Mouse (Mus musculus) gastrocnemius, postnatal 14 days (tissue): Measurements from ENCODE around the gene Naaa. TPM values are rescaled to one million over a fixed set of nuclear protein-coding genes. Genes with fewer than 3 reads are reported as not detected.

Experiments
- DNase-seq: peaks from one replicate; pipeline ENCODE4 v3.0.0; 2021; ENCODE audit warnings: mixed read lengths
- intact Hi-C: fragments of 180-260 bp; cut with DNase I; formaldehyde crosslinking; loops from one replicate; pipeline ENCODE4 v1.15.1; 2025; ENCODE audit warnings: low total_unique reads
- long read RNA-seq, 2 experiments: library from polyadenylated mRNA; stranded (forward); transcript quantifications; one replicate each; pipeline ENCODE4 v2.0.0; 2021
- total RNA-seq, 2 experiments: library from RNA; stranded (reverse); gene quantifications; 2 replicates each; pipeline ENCODE4 v1.2.3; 2021

Gene Naaa
- 1 to 10 TPM; 5.7 to 8.3 TPM for total RNA-seq
- long read RNA-seq, experiment 1, partial matches to known transcripts: 0 of 1 reads
- long read RNA-seq, experiment 1, other reads (novel, unspliced or antisense): 0 of 1 reads
- long read RNA-seq, experiment 2, partial matches to known transcripts: 0 of 3 reads
- long read RNA-seq, experiment 2, other reads (novel, unspliced or antisense): 0 of 3 reads

DNA sequence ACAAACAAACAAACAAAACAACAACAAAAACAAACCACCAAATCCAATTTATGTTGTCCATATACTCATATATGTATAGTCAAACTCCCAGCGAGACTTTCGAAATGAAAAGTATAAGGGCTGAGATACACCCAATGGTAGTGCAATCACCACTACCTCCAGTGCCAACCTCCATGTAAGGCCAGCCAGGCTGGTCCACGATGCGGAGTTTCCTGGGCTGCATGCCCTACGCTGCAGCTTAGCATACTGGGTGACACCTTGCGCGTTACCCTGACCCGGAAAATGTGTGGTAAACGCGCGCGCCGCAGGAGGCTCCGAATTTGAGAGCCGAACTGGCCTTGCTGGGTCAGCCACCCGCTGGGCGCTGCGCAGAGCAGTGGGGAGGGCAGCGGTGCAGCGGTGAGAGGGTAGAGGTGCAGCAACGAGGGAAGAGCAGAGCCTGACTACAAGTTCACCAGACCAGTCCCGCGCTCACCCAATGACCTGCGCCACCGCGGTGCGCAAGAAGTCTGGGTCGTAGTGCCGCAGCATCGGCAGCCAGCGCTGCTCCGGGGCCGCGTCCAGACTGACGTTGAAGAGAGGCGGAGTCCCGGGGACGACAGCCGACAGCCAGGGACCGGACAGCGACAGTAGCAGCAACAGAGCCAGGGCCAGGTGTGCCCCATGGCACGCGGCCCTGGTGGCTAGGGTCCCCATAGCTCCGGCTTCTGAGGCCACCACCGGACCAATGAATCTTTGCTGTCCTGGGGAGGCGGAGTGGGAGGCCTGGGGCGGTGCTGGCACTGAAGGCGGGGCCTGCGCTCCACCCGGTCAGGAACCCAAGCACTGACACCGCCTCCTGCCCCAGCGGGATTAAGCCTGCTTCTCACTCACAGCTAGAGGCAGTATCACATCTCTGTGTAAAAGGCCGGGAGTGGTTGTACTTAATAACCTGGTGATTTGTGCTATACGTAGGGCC, at the start of gene Naaa:
TSS of gene Naaa (minus strand) at position 734 of the 958 bp plus-strand sequence.
- intact Hi-C loops: no loop called here
- peak; percentile 91 for DNase-seq

DNA sequence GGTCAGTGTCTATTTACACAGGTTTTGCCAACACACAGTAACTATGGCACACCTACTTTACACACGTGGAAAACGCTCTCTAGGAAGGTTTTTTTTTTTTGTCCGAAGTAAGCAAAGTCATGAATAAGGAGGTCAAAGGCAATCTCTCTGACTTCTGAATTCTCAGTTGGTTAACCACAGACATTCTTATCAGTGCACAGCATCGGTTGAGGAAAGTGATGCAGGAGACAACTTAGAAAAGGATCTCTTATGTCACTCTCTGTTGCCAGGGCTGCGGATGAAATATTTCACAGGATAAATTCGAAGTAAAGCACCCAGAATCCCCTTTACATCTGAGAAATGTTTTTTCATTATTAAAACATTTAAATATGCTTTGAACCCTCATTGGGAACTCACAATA, 49.4 kb upstream of the Naaa start:
- intact Hi-C loops: no loop called here
- no peak for DNase-seq

DNA sequence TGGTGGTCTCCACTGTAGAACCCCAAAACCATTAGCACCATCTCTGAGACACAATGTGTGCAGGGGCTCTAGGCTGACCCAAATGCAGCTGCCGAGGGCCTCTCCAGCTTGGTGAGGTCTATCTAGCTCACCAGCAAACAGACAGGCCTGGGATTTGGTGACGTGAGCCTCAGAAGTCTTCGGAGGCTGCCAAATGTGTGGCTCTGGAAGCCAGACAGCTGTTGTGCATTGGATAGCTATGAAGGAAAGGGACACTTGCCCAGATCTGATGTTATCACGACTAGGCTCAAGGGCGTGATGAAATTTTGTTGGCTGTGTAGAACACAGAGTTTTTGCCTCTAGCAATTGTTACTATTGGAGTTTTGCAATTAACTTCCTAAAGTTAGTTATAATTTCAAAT, 45.3 kb upstream of the Naaa start:
- DNase-seq: peak; percentile 82

DNA sequence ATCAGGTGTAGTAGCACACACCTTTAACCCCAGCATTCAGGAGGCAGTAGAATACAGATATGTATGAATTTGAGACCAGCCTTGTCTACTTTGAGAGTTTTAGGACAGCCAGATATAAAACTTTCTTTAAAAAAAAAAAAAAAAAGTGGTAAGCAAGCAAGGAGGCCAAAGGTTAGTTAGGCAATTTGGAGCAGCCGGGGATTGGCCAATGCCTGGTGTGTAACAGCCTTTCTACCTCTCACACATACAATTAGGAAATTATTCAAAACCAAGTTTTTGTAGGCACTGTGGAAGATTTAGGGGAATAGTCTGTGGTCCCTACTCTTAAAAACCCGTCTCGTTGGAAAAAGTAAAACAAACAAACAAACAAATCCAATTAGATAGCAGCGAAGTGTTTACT, 44.6 kb upstream of the Naaa start:
- intact Hi-C loops: no loop called here

More for the DNA sequence above, 45.3 kb upstream of the Naaa start:
- intact Hi-C loops: no loop called here

DNA sequence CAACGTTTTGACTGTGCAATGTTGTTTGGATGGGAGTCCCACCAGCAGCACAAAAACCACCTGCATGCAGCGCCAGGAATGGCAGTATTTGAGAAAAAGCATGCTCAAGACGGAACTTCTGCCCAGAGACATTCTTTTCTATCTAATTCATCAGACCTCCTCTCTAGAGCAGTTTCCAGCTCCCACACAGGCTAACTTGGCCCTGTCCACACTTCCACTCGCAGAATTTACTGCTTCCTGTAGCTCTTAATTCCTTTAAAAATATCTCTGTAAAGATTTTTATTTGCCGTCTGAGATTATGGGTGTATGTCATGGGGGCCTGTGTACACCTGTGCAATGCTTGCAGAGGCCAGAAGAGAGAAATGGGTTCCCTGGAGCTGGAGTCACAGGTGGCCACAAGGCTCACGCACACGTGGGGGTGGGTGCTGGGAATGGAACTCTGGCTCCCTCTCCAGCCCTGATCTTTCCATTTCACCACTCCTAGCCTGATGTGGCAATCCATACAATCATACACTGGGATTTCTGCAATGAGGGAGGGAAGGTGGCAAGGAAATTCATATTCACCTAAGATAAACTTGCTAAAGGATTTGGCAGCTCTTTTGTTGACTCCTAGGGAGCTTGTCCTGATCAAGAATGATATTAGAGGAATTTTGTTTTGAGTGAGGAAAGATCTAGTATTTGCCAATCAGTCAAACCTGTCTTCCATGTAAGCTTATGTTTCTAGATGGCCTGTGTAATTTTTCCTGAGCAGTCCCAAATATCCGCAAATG, 43.8 kb upstream of the Naaa start:
- intact Hi-C loops: no loop called here

More for the DNA sequence above, 44.6 kb upstream of the Naaa start:
- DNase-seq: no peak

DNA sequence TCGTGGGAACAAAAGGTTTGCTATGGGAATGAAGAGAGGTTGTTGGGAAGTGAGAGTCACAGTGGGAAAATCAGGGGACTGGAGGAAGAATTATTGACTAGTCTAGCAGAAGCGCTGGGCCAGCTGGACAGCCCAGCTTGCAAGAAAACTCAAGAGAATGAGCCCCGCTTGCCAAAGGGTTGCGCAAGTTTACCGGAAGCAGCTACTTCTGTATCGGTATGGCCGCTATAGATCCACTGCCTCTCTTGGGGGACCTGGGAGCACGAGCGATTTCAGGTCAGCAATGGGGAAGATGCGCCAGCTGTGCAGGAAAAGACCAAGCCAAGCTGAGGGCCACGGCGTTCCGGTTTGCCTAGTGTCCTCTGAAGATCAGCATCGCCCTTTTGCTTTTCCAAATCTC, 40.6 kb upstream of the Naaa start:
- DNase-seq: peak; percentile 51
- intact Hi-C loops: no loop called here

More for the DNA sequence above, 43.8 kb upstream of the Naaa start:
- DNase-seq: no peak

DNA sequence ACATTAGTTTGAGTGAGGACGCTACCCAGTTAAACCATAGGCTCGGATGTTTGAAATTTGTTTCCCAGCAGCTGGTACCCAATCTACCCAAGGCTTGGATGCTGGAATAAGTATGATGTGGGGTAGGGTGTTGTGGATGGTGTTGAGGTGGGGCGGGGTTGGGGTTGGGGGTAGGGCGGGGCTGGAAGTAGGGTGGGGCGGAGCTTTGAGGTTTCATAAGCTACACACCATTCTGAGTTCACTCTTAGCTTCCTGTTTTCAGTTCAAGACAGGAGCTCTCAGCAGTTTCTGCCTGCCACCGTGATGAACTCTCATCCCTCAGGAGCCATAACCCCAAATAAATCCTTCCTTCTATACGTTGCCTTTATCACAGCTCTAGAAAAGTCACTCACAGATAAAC, 40.1 kb upstream of the Naaa start:
- intact Hi-C loops: no loop called here
- DNase-seq: no peak

DNA sequence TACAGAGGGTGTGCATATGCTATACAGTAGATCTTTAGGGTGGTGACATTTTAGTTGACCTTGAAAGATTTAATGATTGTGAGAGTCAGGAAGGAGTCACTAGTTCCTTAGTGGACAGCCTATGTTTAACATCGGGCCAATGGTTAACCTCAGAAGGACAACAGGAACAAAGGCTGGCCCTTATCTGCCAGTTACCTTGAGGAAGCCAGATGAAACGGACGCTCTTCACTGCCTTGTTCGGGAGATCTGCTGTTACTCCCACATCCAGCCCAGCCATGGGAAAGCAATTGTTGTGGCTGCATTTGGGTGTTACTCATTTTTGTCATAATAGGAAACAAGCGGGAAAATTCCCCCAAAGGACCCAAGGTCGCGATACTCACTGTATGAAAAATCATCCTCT, 35.8 kb upstream of the Naaa start:
- intact Hi-C loops: loop anchor here (5.0 kb wide), 2 partner anchors 69 to 84 kb away; no protein-coding TSS in a partner anchor

DNA sequence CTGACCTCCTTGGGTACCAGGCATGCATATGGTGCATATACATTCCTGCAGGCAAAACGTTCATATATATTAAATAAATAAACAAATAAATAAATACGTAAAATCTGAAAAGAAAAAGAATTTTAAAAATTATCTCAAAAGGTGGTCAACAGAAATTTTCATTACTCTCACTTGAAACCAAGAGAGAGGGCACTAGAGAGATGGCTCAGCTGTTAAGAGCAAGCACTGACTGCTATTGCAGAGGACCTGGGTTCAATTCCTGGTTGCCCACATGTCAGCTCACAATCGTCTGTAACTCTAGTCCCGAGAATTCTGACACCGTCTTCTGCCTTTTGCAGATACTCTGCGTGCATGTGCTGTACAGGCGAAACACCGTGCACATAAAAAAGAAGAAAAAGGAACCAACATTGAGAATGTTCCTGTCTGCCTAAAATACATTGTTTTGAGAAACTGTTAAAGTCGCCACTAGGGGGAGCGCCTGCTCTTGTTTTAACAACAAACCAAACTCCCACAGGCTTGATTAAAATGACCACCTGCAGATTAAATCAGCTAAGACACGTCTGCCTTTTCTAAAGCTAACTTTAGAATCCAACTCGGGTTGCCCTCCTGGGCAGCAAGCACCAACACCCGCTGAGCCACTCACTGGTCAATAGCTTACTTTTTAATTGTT, 34.2 kb upstream of the Naaa start:
- intact Hi-C loops: loop anchor here (5.0 kb wide), 2 partner anchors 70 to 85 kb away; no protein-coding TSS in a partner anchor
- peak; percentile 84 for DNase-seq

More for the DNA sequence above, 35.8 kb upstream of the Naaa start:
- no peak for DNase-seq

DNA sequence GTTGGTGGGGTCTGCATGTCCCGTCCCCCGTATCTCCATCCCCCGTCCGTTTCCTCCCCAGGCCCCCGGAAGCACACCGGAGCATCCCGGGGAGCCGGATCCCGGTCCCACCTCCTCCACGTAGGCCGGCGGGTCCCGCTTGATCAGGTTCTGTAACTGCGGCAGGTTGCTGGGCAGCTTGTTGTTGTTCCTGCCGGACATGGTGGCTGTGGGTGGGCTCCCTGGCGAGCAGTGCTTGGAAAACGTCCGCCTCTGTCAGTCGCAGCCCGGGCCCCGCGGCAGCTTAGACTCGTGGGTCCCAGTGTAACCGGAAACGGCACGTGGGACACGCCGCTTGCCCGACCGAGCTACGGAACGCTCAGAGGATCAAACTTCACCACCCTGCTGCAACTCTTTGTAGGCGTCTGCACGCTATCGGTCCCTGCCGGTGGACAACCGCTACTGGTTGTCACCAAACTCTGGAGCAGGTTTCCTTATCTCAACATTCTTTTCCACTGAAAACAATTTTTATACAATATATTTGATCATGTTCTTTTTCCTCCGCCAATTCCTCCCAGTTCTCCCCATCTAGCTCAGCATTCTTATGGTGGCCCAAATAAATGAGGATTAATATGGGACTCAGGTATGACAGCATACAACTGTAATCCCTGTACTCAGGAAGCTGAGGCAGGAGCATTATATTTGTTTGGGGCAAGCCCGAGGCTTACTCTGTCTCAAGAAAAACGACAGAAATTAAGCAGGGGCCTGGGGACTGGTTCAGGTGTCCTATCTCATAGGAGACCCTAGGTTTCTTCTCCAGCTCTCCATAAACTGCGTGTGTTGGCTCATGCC, 31.9 kb upstream of the Naaa start, which contains the start of gene Sdad1:
TSS of gene Sdad1 (minus strand) at position 799 of the 831 bp plus-strand sequence.
- DNase-seq: peak; percentile 91
- intact Hi-C loops: loop anchor here (5.0 kb wide), 2 partner anchors 72 to 87 kb away; no protein-coding TSS in a partner anchor

DNA sequence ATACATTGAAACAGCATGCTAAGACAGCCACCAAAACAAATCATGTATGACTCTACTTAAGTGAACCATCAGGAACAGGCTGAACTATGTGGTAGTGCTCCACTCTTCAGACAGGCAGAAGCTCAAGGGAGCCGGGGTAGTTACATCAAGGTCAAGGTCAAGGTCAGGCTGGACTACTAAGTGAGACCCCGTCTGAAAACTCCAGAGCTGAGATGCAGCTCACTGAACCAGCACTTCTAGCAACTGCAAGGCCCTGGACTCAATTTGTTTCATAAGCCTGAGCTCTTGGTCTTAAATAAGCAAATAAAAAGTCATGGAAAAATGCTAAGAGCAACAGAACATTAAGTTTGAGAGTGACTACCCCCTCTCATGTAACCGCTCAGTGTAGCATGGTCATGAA, 26.3 kb upstream of the Naaa start:
- intact Hi-C loops: no loop called here
- DNase-seq: no peak

DNA sequence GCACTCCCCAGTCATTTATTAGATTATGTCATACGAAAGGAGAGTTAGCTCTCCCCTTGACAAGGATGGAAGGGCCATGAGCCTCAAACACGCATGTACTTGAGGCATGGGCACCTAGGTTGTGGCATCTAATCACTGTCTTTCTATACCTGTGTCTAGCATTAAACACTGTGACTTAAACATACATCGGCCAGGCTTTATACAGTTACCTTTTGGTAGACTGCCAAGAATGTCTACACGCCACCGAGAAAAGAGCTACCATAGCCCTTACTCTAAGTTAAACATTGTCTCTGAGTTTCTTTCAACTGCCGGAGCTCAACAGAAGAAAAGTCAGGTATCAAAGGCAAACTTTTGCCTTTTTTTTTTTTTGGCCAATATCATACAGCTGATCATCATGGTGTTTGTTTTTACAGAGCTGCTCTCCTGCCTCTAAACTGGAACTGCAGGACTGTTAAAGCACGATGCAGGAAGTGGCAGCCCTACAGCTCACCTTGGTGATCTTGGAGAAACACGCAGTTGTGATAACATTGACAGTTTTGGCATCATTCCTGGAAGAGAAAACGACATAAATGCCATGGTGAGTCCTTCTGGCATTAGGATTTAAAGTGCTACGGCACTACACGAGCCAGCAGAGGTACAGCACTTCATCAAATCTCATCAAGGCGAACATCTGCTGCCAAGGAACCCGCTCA, 24.3 kb upstream of the Naaa start:
- DNase-seq: no peak
- intact Hi-C loops: no loop called here

DNA sequence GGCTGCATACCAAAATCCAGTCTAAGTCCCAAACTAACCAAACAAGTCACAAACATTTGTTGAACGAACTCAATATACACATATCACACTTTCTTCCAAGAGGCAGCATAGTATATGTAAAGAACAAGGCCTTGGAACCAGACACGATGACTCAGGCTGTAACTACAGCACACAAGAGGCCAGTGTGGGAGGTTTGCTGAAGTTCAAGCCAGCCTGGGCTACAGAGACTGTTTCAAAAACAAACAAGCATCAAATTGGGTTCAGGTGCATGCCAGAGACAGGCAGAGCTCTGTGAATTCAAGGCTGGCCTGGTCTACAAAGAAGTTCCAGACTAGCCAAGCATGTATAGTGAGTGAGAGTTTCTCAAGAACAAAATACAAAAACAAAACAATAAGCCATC, 16.6 kb upstream of the Naaa start:
- no peak for DNase-seq
- intact Hi-C loops: no loop called here

DNA sequence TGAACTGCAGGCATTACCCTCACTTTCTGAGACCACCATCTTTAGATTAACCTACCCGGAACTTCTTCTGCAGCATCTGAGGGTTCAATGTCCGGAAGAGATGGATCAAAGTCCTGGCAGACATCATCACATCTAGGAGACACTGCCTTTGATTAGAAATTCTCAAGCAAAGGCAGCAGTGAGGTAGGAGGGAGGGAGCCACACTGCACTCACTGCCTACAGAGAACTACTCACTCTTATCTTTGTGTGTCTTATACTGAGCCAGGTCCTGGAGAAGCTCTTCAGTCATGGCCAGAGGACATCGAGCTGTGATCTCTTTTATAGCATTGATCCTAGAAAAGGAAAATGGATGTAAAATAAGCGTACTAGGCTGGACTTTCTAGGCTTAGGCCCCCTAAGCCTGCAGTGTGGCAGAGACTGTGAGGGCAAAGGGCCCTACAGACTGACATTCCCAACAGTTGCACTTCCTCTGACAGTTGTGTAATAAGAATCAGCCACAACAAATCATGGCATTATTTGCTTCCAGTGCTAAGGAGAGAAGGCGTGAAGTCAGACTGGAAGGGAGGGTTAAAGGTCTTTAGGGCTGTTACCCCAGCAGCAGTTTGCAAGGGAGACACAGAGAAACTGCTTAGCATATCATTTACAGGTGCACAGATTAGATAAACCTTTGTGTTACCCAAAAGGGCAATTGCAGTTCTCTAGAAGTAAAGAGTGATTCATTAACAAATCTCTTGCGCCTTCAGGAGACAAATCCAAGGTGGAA, 13.9 kb upstream of the Naaa start:
- intact Hi-C loops: no loop called here
- no peak for DNase-seq

DNA sequence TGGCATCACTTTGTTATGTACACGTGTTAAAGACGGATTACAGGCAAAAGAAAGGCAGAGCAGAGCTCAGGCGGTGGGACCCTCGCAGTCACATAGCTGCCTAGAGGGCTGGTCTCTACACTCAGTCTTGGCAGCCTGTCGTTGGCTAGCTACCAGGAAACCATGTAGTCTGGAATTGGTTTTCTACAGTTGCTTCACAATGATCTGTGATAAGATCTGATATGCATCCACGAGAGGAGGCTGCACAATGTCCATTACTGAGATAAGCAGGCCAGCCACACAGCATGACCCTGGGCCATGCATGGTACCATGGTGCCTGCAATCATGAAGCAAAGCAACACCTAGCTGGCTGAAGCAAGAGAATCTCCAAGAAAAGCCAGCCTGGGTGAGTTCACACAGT, 9.9 kb upstream of the Naaa start:
- DNase-seq: no peak
- intact Hi-C loops: loop anchor here (5.0 kb wide), 1 partner anchor 116 kb away; no protein-coding TSS in a partner anchor

DNA sequence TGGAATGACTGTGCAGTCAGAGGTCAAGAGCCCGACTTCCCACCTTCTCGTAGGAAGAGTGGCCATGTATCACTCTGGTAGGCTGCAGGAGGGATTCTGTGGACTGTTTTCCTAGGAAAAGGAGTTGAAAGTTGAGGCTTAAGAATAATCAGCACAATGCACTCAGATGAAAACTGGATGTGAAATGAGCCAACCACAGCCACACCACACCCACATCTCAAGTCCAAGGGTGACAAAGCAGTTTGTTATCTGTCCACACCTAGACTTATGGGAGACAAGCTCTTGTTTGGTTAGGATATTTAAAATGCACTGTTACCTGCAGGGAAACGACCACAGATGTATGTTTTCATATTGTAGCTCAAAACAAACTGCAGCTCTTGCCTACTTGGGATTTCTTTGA, 5.1 kb upstream of the Naaa start:
- intact Hi-C loops: no loop called here

DNA sequence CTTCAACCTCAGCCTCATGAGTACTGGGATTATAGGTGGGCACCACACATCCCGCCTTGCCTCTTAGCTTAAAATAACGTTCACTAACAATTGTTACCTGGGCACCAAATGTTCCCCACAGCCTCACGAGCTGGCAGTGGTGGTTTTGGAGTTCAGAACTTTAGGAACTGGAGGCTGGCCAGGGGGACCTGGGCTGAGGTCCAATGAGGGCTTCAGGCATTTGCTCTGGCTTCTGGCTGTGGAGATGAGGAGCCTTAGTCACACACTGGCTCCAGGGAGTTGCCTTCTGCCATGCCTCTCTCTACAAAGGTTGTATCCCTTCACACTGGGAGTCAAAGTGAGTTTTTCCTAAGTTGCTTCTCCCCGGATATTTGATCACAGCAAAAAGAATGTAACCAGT, 4.6 kb upstream of the Naaa start:
- intact Hi-C loops: no loop called here

More for the DNA sequence above, 5.1 kb upstream of the Naaa start:
- DNase-seq: no peak

More for the DNA sequence above, 4.6 kb upstream of the Naaa start:
- peak; percentile 38 for DNase-seq
